Mouse (Mus musculus): ENCODE results near the gene Erc1.

- TF ChIP-seq CTCF (IDR thresholded peaks at IDR 0.05; ENCODE audit: low read depth) (no peak), EP300 (IDR thresholded peaks at IDR 0.05; ENCODE audit: low read depth) (no peak)
Measured at GRCm38 (mm10) chr6:119657418-119658178, 190.4 kb downstream of the Erc1 start.

All from liver, embryonic 14.5 days (tissue).